Mouse (Mus musculus): ENCODE measurements around the gene Ubfd1. TPM values are rescaled to one million over a fixed set of nuclear protein-coding genes. Genes with fewer than 3 reads are reported as not detected.

The Ubfd1 gene
- polyA plus RNA-seq (2015; fragmentation: Nextera tagmentation; extraction: Ambion mirVana) = 15.6 and 16.2 TPM in 2 replicates

GRCm38 (mm10) chr7:122066945-122067516, at the start of gene Ubfd1, which contains the start of gene Ears2:
Gene Ubfd1, plus strand, starts transcription at chr7:122067175.
Gene Ears2, minus strand, starts transcription at chr7:122067263.
- Histone ChIP-seq H3K4me1 (replicated peaks) (peaks cover 40% of the 10 kb centered on the region), H3K27ac (replicated peaks) (peak within 1 kb of the TSS; percentile 83), H3K4me2 (peak within 1 kb of the TSS; percentile 96), H3K36me3 (replicated peaks) (peaks cover 28% of the 10 kb centered on the region), H3K9ac (peak within 1 kb of the TSS; percentile 88), H3K4me3 (replicated peaks) (peak within 1 kb of the TSS; percentile 93), H3K27me3 (no peaks in the 10 kb centered on the region), H3K9me3 (replicated peaks) (no peaks in the 10 kb centered on the region)
- under 1% methylated on average over 60 of the region's 60 CpGs for WGBS (ENCODE audit: insufficient replicate concordance)
- peak; percentile 99 for ATAC-seq (ENCODE audit: insufficient read depth)

GRCm38 (mm10) chr7:122018247-122018646, 48.7 kb upstream of the Ubfd1 start:
- Histone ChIP-seq H3K4me2 (peak overlapping the region; percentile 99), H3K4me1 (replicated peaks) (peaks cover 78% of the 10 kb centered on the region), H3K36me3 (replicated peaks) (no peaks in the 10 kb centered on the region), H3K9me3 (replicated peaks) (no peaks in the 10 kb centered on the region), H3K27me3 (no peaks in the 10 kb centered on the region), H3K9ac (peak overlapping the region; percentile 19; the same call in 1 of the 2 replicates), H3K4me3 (replicated peaks) (peak overlapping the region; percentile 76), H3K27ac (replicated peaks) (peak overlapping the region; percentile 82)
- ATAC-seq (ENCODE audit: insufficient read depth) = peak; percentile 67
- 7% methylated on average over 3 of the region's 3 CpGs for WGBS (ENCODE audit: insufficient replicate concordance)

GRCm38 (mm10) chr7:122018978-122019377, 48.0 kb upstream of the Ubfd1 start:
- Histone ChIP-seq H3K9ac (peak overlapping the region; percentile 19; the same call in 1 of the 2 replicates), H3K4me1 (replicated peaks) (peaks cover 80% of the 10 kb centered on the region), H3K27me3 (no peaks in the 10 kb centered on the region), H3K27ac (replicated peaks) (peak overlapping the region; percentile 82), H3K4me2 (peak overlapping the region; percentile 99), H3K36me3 (replicated peaks) (no peaks in the 10 kb centered on the region), H3K4me3 (replicated peaks) (peak overlapping the region; percentile 76), H3K9me3 (replicated peaks) (no peaks in the 10 kb centered on the region)
- WGBS (ENCODE audit: insufficient replicate concordance) = 65% methylated on average over 7 of the region's 7 CpGs
- ATAC-seq (ENCODE audit: insufficient read depth) = no peak

- H3K27ac ChIP-seq (replicated peaks) = peak overlapping the region; percentile 82
- no peaks in the 10 kb centered on the region for H3K9me3 ChIP-seq (replicated peaks)
- no peaks in the 10 kb centered on the region for H3K36me3 ChIP-seq (replicated peaks)
- peak overlapping the region; percentile 99 for H3K4me2 ChIP-seq
- under 1% methylated on average over 6 of the region's 6 CpGs for WGBS (ENCODE audit: insufficient replicate concordance)
- peak overlapping the region; percentile 78 for H3K9ac ChIP-seq
- peaks cover 71% of the 10 kb centered on the region for H3K4me1 ChIP-seq (replicated peaks)
- no peaks in the 10 kb centered on the region for H3K27me3 ChIP-seq
- peak; percentile 30 for ATAC-seq (ENCODE audit: insufficient read depth)
- H3K4me3 ChIP-seq (replicated peaks) = peak overlapping the region; percentile 76
These were observed 46.7 kb upstream of the Ubfd1 start for GRCm38 (mm10) chr7:122020273-122020666.

- Histone ChIP-seq H3K4me2 (peak within 1 kb of the TSS; percentile 99), H3K9me3 (replicated peaks) (no peaks in the 10 kb centered on the region), H3K27ac (replicated peaks) (peak within 1 kb of the TSS; percentile 82), H3K36me3 (replicated peaks) (no peaks in the 10 kb centered on the region), H3K4me1 (replicated peaks) (peaks cover 65% of the 10 kb centered on the region), H3K4me3 (replicated peaks) (peak within 1 kb of the TSS; percentile 76), H3K27me3 (no peaks in the 10 kb centered on the region), H3K9ac (peak within 1 kb of the TSS; percentile 78)
- under 1% methylated on average over 48 of the region's 50 CpGs for WGBS (ENCODE audit: insufficient replicate concordance)
- peak; percentile 70 for ATAC-seq (ENCODE audit: insufficient read depth)
These were observed 46.2 kb upstream of the Ubfd1 start, which contains the start of gene Gga2 for GRCm38 (mm10) chr7:122020667-122021354. Gene Gga2, minus strand, starts transcription at chr7:122021222.

- no peak overlapping the region for H3K4me3 ChIP-seq (replicated peaks)
- peaks cover 52% of the 10 kb centered on the region for H3K4me1 ChIP-seq (replicated peaks)
- no peak overlapping the region for H3K9ac ChIP-seq
- H3K9me3 ChIP-seq (replicated peaks) = no peaks in the 10 kb centered on the region
- no peak for ATAC-seq (ENCODE audit: insufficient read depth)
- H3K27ac ChIP-seq (replicated peaks) = no peak overlapping the region
- WGBS (ENCODE audit: insufficient replicate concordance) = 92% methylated on average over 2 of the region's 2 CpGs
- H3K4me2 ChIP-seq = no peak overlapping the region
- no peaks in the 10 kb centered on the region for H3K36me3 ChIP-seq (replicated peaks)
- no peaks in the 10 kb centered on the region for H3K27me3 ChIP-seq
These were observed 44.8 kb upstream of the Ubfd1 start for GRCm38 (mm10) chr7:122022131-122022530.

- Histone ChIP-seq H3K27ac (replicated peaks) (no peak overlapping the region), H3K36me3 (replicated peaks) (0 out of 2 replicates have a peak, but pooled peaks cover 5% of the 10 kb centered on the region), H3K9ac (no peak overlapping the region), H3K4me3 (replicated peaks) (no peak overlapping the region), H3K27me3 (0 out of 2 replicates have a peak, but pooled peaks cover 3% of the 10 kb centered on the region), H3K9me3 (replicated peaks) (no peaks in the 10 kb centered on the region), H3K4me2 (no peak overlapping the region), H3K4me1 (replicated peaks) (no peaks in the 10 kb centered on the region)
- ATAC-seq (ENCODE audit: insufficient read depth) = no peak
- whole genome bisulfite sequencing (ENCODE audit: insufficient replicate concordance) = 40% methylated on average over 3 of the region's 3 CpGs
These were observed 33.6 kb upstream of the Ubfd1 start for GRCm38 (mm10) chr7:122033371-122033770.

- WGBS (ENCODE audit: insufficient replicate concordance) = 11% methylated on average over 2 of the region's 2 CpGs
- Histone ChIP-seq H3K9ac (no peak overlapping the region), H3K4me2 (no peak overlapping the region), H3K27me3 (no peaks in the 10 kb centered on the region), H3K36me3 (replicated peaks) (0 out of 2 replicates have a peak, but pooled peaks cover 10% of the 10 kb centered on the region), H3K27ac (replicated peaks) (no peak overlapping the region), H3K4me1 (replicated peaks) (no peaks in the 10 kb centered on the region), H3K9me3 (replicated peaks) (no peaks in the 10 kb centered on the region), H3K4me3 (replicated peaks) (no peak overlapping the region)
- no peak for ATAC-seq (ENCODE audit: insufficient read depth)
These were observed 32.6 kb upstream of the Ubfd1 start for GRCm38 (mm10) chr7:122034348-122034747.

- Histone ChIP-seq H3K4me2 (no peak overlapping the region), H3K9ac (no peak overlapping the region), H3K27ac (replicated peaks) (no peak overlapping the region), H3K4me1 (replicated peaks) (peaks cover 29% of the 10 kb centered on the region), H3K27me3 (no peaks in the 10 kb centered on the region), H3K4me3 (replicated peaks) (no peak overlapping the region), H3K36me3 (replicated peaks) (peaks cover 8% of the 10 kb centered on the region), H3K9me3 (replicated peaks) (no peaks in the 10 kb centered on the region)
- ATAC-seq (ENCODE audit: insufficient read depth) = no peak
- 70% methylated on average over 8 of the region's 8 CpGs for WGBS (ENCODE audit: insufficient replicate concordance)
These were observed 22.9 kb upstream of the Ubfd1 start for GRCm38 (mm10) chr7:122044106-122044505.

GRCm38 (mm10) chr7:122045181-122045634, 21.8 kb upstream of the Ubfd1 start:
- 58% methylated on average over 4 of the region's 4 CpGs for WGBS (ENCODE audit: insufficient replicate concordance)
- Histone ChIP-seq H3K4me1 (replicated peaks) (peaks cover 29% of the 10 kb centered on the region), H3K27ac (replicated peaks) (no peak overlapping the region), H3K4me3 (replicated peaks) (no peak overlapping the region), H3K27me3 (no peaks in the 10 kb centered on the region), H3K9ac (no peak overlapping the region), H3K36me3 (replicated peaks) (peaks cover 8% of the 10 kb centered on the region), H3K9me3 (replicated peaks) (no peaks in the 10 kb centered on the region), H3K4me2 (no peak overlapping the region)
- no peak for ATAC-seq (ENCODE audit: insufficient read depth)

GRCm38 (mm10) chr7:122045711-122046110, 21.3 kb upstream of the Ubfd1 start:
- no peak overlapping the region for H3K9ac ChIP-seq
- H3K4me1 ChIP-seq (replicated peaks) = peaks cover 29% of the 10 kb centered on the region
- H3K4me3 ChIP-seq (replicated peaks) = no peak overlapping the region
- H3K27me3 ChIP-seq = no peaks in the 10 kb centered on the region
- ATAC-seq (ENCODE audit: insufficient read depth) = 0 out of 2 replicates have a peak, but pooled peaks have one; percentile 22
- H3K4me2 ChIP-seq = no peak overlapping the region
- H3K27ac ChIP-seq (replicated peaks) = peak overlapping the region; percentile 29; the same call in 1 of the 2 replicates
- WGBS (ENCODE audit: insufficient replicate concordance) = 33% methylated on average over 1 of the region's 1 CpGs
- H3K36me3 ChIP-seq (replicated peaks) = peaks cover 8% of the 10 kb centered on the region
- no peaks in the 10 kb centered on the region for H3K9me3 ChIP-seq (replicated peaks)
